Mouse (Mus musculus) megakaryocyte, embryonic 14.5 days (primary cell): ENCODE measurements around the gene Kmt2b.

Source experiments
- FLI1 ChIP-seq: IDR thresholded peaks from 2 replicates; pipeline ENCODE4 v1.6.1; 2012; ENCODE audit warnings: low read length, inconsistent platforms, mixed read lengths
- GATA1 ChIP-seq: IDR thresholded peaks from 3 replicates; pipeline ENCODE4 v1.6.1; 2012; ENCODE audit warnings: mixed read lengths, low read length, inconsistent platforms, borderline replicate concordance

DNA sequence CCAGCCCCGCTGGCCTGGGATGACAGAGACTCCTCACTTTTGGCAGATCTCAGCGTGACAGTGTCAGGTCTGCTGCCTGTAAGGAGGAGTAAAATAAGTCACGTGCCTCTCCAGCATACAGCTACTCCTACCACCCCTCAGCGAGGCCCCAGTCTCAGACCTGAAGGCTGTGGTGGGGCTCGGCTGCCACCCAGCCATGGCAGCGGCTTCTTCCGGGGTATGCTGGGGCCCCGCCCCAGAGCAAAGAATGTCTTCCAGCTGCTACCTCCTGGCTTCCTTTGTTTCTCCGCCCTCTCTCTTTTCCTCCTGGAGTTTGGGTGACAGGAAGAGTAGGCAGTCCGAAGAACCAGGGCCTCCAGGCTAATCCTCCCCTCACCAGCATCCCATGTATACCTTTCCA, 62.6 kb downstream of the Kmt2b start:
- no peak for TF ChIP-seq GATA1
- TF ChIP-seq FLI1 = no peak
